Mouse (Mus musculus): ENCODE data around the gene Clip1. TPM values are rescaled to one million over a fixed set of nuclear protein-coding genes. Genes with fewer than 3 reads are reported as not detected.

The Clip1 gene
- polyA plus RNA-seq, 1 experiment from 2014 or later, result 15.7 TPM

GRCm38 (mm10) chr5:123572357-123573186 is 111.8 kb downstream of the Clip1 start, which contains the start of gene Vps33a:
Gene Vps33a (minus strand): TSS chr5:123573038.
- Histone ChIP-seq H3K36me3 (ENCODE audit: control insufficient read depth, insufficient read depth) (peaks cover 20% of the 10 kb centered on the region), H3K27ac (ENCODE audit: low read depth, low read length) (peak within 1 kb of the TSS; percentile 77), H3K4me2 (replicated peaks; ENCODE audit: low read depth) (peak within 1 kb of the TSS; percentile 70), H3K4me1 (replicated peaks; ENCODE audit: control insufficient read depth, insufficient read depth, low read length) (no peaks in the 10 kb centered on the region), H3K9ac (ENCODE audit: low read depth, low read length) (peak within 1 kb of the TSS; percentile 86), H3K9me3 (ENCODE audit: control insufficient read depth) (no peaks in the 10 kb centered on the region), H3K4me3 (ENCODE audit: low read depth, low read length) (peak within 1 kb of the TSS; percentile 96), H3K27me3 (replicated peaks; ENCODE audit: control insufficient read depth, insufficient read depth, low read length) (no peaks in the 10 kb centered on the region)
- peak; percentile 91 for ATAC-seq
- WGBS, result under 1% methylated on average over 54 of the region's 54 CpGs
- no peak for TF ChIP-seq CTCF (IDR thresholded peaks at IDR 0.05; ENCODE audit: low read depth)

- Histone ChIP-seq H3K9ac (ENCODE audit: low read depth, low read length) (no peak overlapping the region), H3K9me3 (ENCODE audit: control insufficient read depth) (no peaks in the 10 kb centered on the region), H3K36me3 (ENCODE audit: control insufficient read depth, insufficient read depth) (peaks cover 93% of the 10 kb centered on the region), H3K4me3 (ENCODE audit: low read depth, low read length) (no peak overlapping the region), H3K4me1 (replicated peaks; ENCODE audit: control insufficient read depth, insufficient read depth, low read length) (no peaks in the 10 kb centered on the region), H3K27ac (ENCODE audit: low read depth, low read length) (no peak overlapping the region), H3K4me2 (replicated peaks; ENCODE audit: low read depth) (no peak overlapping the region), H3K27me3 (replicated peaks; ENCODE audit: control insufficient read depth, insufficient read depth, low read length) (no peaks in the 10 kb centered on the region)
- ATAC-seq, result no peak
- WGBS, result 94% methylated on average over 11 of the region's 11 CpGs
- no peak for TF ChIP-seq CTCF (IDR thresholded peaks at IDR 0.05; ENCODE audit: low read depth)
Measured at GRCm38 (mm10) chr5:123561128-123561527, 123.3 kb downstream of the Clip1 start.

GRCm38 (mm10) chr5:123559588-123559987 is 124.8 kb downstream of the Clip1 start:
- no peak overlapping the region for H3K4me3 ChIP-seq (ENCODE audit: low read depth, low read length)
- no peak for ATAC-seq
- H3K4me1 ChIP-seq (replicated peaks; ENCODE audit: control insufficient read depth, insufficient read depth, low read length), result no peaks in the 10 kb centered on the region
- peaks cover 84% of the 10 kb centered on the region for H3K36me3 ChIP-seq (ENCODE audit: control insufficient read depth, insufficient read depth)
- 87% methylated on average over 8 of the region's 8 CpGs for WGBS
- no peak overlapping the region for H3K9ac ChIP-seq (ENCODE audit: low read depth, low read length)
- H3K4me2 ChIP-seq (replicated peaks; ENCODE audit: low read depth), result no peak overlapping the region
- no peak for TF ChIP-seq CTCF (IDR thresholded peaks at IDR 0.05; ENCODE audit: low read depth)
- no peaks in the 10 kb centered on the region for H3K27me3 ChIP-seq (replicated peaks; ENCODE audit: control insufficient read depth, insufficient read depth, low read length)
- no peaks in the 10 kb centered on the region for H3K9me3 ChIP-seq (ENCODE audit: control insufficient read depth)
- no peak overlapping the region for H3K27ac ChIP-seq (ENCODE audit: low read depth, low read length)

GRCm38 (mm10) chr5:123556451-123556850 is 128.0 kb downstream of the Clip1 start:
- H3K9me3 ChIP-seq (ENCODE audit: control insufficient read depth), result no peaks in the 10 kb centered on the region
- no peak overlapping the region for H3K4me2 ChIP-seq (replicated peaks; ENCODE audit: low read depth)
- peaks cover 52% of the 10 kb centered on the region for H3K36me3 ChIP-seq (ENCODE audit: control insufficient read depth, insufficient read depth)
- WGBS, result 69% methylated on average over 2 of the region's 2 CpGs
- no peaks in the 10 kb centered on the region for H3K4me1 ChIP-seq (replicated peaks; ENCODE audit: control insufficient read depth, insufficient read depth, low read length)
- H3K27me3 ChIP-seq (replicated peaks; ENCODE audit: control insufficient read depth, insufficient read depth, low read length), result no peaks in the 10 kb centered on the region
- no peak for ATAC-seq
- H3K4me3 ChIP-seq (ENCODE audit: low read depth, low read length), result no peak overlapping the region
- no peak overlapping the region for H3K9ac ChIP-seq (ENCODE audit: low read depth, low read length)
- H3K27ac ChIP-seq (ENCODE audit: low read depth, low read length), result no peak overlapping the region
- TF ChIP-seq CTCF (IDR thresholded peaks at IDR 0.05; ENCODE audit: low read depth), result no peak

DNA sequence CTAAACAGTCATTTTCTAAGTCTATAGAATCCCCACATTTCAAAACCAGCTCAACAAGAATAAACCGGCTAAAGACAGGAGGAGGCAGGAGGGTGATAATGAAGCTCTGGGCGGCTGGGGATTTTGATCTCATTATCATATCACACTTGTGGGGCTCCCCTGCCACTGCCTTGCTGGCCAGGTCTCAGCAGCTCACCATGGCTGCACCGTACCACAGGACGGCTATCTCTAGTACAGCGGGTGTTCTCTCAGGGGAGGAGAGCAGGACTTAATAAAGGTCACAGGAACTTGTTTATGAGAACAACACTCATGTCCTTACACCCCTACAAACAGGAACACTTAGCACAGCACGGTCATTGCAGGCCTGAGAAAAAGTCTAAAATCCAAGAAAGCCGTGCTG is 128.7 kb downstream of the Clip1 start:
- 90% methylated on average over 7 of the region's 7 CpGs for WGBS
- Histone ChIP-seq H3K27ac (ENCODE audit: low read depth, low read length) (no peak overlapping the region), H3K27me3 (replicated peaks; ENCODE audit: control insufficient read depth, insufficient read depth, low read length) (no peaks in the 10 kb centered on the region), H3K4me2 (replicated peaks; ENCODE audit: low read depth) (no peak overlapping the region), H3K9ac (ENCODE audit: low read depth, low read length) (no peak overlapping the region), H3K36me3 (ENCODE audit: control insufficient read depth, insufficient read depth) (peaks cover 45% of the 10 kb centered on the region), H3K4me3 (ENCODE audit: low read depth, low read length) (no peak overlapping the region), H3K9me3 (ENCODE audit: control insufficient read depth) (no peaks in the 10 kb centered on the region), H3K4me1 (replicated peaks; ENCODE audit: control insufficient read depth, insufficient read depth, low read length) (no peaks in the 10 kb centered on the region)
- ATAC-seq, result no peak
- TF ChIP-seq CTCF (IDR thresholded peaks at IDR 0.05; ENCODE audit: low read depth), result no peak

- Histone ChIP-seq H3K4me3 (ENCODE audit: low read depth, low read length) (no peak overlapping the region), H3K9ac (ENCODE audit: low read depth, low read length) (no peak overlapping the region), H3K27me3 (replicated peaks; ENCODE audit: control insufficient read depth, insufficient read depth, low read length) (no peaks in the 10 kb centered on the region), H3K27ac (ENCODE audit: low read depth, low read length) (no peak overlapping the region), H3K36me3 (ENCODE audit: control insufficient read depth, insufficient read depth) (peaks cover 69% of the 10 kb centered on the region), H3K4me1 (replicated peaks; ENCODE audit: control insufficient read depth, insufficient read depth, low read length) (no peaks in the 10 kb centered on the region), H3K4me2 (replicated peaks; ENCODE audit: low read depth) (no peak overlapping the region), H3K9me3 (ENCODE audit: control insufficient read depth) (no peaks in the 10 kb centered on the region)
- ATAC-seq, result no peak
- TF ChIP-seq CTCF (IDR thresholded peaks at IDR 0.05; ENCODE audit: low read depth), result no peak
- 94% methylated on average over 10 of the region's 10 CpGs for WGBS
Measured at GRCm38 (mm10) chr5:123533801-123534200, 150.6 kb downstream of the Clip1 start.

Measured in intestine, postnatal 0 days (tissue).